Mouse (Mus musculus) hematopoietic stem cell, adult 5-6 weeks (primary cell): ENCODE measurements around the gene Iqck. TPM values are rescaled to one million over a fixed set of nuclear protein-coding genes. Genes with fewer than 3 reads are reported as not detected.

Experiments
- ATAC-seq, 2 experiments: fragments of 125-278 bp in 1 of 2; replicated peaks in 1 of 2; 2 replicates each; pipeline ENCODE4 v1.8.0; 2016 to 2017; ENCODE audit warnings: inconsistent platforms in 2 of 2, mild to moderate bottlenecking in 2 of 2, moderate number of reproducible peaks in 2 of 2, low read depth in 1 of 2, moderate TSS enrichment in 1 of 2; ENCODE audit not compliant: low FRiP score in 2 of 2, poor library complexity in 2 of 2, severe bottlenecking in 2 of 2, insufficient read depth in 1 of 2, low TSS enrichment in 1 of 2
- total RNA-seq: library from RNA; stranded (forward); fragments of 172-1452, 232-1000 nt; gene quantifications from 2 replicates; pipeline ENCODE4 v1.2.3, GENCODE M21; 2017

Gene Iqck
- total RNA-seq, 1 experiment from 2014 or later = 0.99 TPM

DNA sequence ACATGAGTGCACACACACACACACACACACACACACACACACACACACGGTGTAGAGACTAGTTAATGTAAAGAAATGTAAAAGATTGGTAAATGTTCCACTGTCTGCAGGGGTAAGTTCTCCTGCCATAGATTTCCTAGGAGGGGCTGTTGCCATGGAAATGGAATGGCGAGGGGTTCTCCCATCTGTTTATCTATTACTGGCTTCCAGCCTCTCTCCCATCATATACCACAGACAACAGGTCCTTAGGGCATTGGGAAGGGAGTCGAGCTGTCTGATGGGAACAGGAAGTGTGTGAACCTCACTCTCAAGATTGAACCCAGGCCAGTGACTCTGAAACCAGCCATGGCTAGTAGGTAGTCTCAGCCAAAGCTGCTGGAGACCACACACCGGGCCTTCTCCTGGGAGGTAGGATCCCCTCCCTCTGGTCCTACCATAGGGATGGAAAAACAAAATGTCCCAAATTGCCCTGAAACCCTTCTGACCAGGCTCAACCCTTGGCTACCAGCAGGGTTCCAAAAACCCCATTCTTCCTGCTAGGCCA is 135.9 kb downstream of the Iqck start:
- ATAC-seq = no peak

DNA sequence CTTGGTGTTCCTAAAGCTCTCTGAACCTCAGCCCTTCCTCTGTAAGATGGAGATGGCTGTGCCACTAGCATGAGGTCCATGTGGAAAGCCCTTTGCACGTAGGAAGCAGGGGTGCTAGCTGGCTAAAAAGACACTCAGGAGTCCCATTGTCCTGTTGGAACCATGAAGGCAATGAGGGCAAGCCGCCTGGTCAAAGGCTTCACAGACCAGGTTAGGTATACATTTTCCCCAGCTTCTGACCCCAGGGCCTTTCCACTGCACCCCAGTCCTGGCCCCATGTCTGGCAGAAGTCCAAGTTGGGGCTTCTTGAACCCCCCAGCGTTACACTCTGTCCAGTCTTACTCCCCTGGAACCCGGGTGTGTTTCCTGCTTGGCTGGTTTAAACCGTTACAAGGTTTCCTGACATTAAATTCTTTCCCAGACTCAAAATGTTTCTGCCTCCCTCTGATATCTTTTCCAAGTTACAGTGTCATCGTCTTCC is 136.6 kb downstream of the Iqck start:
- no peak for ATAC-seq

DNA sequence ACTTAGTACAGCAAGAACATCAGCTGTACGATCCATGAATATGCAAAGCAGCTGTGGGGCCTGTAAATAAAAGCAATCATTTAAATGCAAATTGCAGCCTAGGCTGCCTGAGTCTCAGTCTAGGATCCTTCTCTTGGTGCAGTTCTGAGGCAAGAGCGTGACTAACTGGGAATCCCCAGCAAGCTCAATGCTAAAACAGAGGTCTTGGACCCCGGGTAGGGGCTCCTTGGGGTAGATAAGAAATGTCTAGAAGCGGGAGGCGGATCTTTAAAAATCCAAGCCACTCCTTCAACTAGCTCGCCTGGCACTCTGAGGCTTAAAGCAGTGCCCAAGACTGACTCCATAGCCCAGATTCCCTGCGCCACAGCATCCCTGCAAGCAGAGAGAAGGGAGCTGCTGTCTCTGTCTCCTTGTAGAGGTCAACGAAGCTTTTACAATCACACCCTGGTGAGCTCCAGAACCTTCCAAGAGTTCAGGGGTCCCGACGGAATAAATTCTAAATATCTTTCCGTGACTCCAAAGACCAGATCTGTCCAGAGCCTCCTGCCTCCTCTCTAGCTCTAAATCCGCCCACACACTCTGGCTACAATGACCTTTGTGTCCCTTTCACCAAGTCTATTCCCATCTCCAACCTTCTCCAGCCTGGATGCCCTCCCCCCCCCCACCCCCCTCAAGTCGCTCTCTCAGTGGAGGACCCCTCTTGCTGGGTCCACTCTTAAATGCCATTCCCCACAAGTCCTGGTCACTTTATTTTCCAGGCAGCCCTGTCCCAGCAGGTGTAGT is 137.3 kb downstream of the Iqck start:
- ATAC-seq = no peak

DNA sequence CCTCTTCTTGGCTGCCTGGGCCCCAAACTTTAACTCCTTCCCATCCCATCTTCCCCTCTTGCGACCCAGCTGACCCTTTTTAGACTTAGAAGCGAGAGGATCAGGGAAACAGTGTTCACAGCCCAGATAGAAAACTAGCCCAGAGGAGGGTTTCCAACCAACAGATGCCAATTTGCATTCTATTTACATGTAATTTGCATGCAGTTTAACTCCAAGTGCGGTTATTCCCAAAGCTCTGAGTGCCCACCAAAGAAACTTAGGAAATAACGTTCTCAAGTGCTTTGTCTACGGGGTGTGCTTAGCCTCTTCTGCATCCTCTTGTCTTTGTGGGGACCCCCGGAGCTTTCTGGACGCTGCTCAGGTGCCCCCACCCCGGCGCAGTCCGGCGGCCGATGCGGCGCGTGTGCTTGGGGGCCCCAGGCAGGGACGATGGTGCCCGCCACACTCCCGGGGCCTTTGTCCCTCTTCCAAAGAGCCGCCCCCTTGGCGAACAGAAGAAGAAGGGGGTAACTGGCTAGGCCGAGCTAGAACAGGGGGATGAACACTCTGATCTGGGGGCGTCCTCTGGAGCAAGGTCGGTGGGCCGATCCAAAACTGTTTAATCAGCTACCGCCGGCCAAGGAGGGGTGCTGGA is 138.2 kb downstream of the Iqck start:
- no peak for ATAC-seq

DNA sequence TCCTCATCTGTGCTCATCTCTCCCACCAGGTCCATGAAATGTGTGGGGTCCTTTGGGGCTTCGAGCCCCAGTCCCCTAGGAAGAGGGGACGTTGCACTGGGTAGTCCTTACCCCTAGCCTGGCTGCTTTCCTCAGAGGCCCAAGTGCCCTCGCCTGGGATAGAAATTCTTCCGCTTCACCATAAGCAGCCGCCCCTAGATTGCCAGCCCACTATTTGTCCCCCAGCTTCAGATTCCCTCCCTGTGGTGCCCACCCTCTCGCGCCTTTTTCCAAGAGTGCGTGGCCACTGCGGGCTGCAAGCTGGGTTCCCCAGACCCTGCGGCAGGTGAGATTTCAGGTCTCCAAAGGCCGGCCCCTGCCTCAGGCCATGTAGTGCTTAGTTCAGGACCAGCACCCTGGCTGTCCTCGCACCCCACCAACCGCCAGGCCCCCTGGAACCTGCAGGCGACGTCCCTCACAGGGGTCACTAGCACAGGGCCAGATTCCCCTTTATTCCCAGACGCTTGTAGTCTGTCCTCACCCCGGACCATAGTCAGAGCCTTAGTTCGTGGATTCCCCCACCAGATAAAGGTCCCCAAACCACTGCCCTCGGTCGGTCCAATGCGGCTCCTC is 138.8 kb downstream of the Iqck start:
- ATAC-seq = 0 out of 4 replicates have a peak, but pooled peaks of 1 of the 2 experiments have one; percentile 11

DNA sequence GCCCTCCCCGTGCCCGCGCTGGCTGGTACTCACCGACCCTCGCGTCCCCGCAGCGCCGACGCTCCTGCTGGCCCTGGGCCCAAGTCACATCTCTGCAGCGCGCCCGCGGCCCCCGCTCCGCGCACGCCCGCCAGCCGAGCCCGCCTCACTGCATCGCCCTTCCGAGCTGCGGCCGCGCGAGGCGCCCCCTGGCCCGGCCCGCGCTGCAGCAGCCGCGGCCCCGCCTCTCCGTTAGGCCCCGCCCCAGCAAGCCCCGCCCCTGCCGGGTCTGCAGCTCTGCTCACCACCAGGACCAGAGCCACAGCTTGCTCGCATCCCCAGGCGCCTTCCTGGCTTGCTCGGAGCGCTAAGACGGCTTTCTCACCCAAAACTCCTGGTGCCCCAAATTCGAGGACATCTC is 139.5 kb downstream of the Iqck start, which contains the start of gene Gprc5b:
Gene Gprc5b, minus strand, starts transcription at position 205 of the 400 bp plus-strand sequence.
- ATAC-seq = peak; percentile 69 to 77

DNA sequence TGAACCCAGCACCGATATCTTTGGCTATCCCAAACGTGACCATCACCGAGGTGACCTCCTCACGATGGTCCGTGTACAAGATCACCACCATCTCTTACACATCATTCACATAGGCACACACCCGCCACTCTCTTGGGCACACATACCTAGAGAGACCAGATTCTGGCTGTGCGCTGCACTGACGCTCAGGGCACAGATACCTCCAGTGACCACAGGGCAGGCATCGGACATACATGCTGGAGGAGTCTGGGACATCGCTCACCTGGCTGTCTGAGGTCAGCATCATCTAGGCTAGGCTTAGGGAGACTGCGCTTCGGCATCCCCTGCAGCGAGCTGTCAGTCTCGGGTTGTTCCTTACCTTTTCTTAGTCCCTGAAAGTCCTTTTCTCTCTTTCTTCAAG is 140.1 kb downstream of the Iqck start:
- no peak for ATAC-seq

DNA sequence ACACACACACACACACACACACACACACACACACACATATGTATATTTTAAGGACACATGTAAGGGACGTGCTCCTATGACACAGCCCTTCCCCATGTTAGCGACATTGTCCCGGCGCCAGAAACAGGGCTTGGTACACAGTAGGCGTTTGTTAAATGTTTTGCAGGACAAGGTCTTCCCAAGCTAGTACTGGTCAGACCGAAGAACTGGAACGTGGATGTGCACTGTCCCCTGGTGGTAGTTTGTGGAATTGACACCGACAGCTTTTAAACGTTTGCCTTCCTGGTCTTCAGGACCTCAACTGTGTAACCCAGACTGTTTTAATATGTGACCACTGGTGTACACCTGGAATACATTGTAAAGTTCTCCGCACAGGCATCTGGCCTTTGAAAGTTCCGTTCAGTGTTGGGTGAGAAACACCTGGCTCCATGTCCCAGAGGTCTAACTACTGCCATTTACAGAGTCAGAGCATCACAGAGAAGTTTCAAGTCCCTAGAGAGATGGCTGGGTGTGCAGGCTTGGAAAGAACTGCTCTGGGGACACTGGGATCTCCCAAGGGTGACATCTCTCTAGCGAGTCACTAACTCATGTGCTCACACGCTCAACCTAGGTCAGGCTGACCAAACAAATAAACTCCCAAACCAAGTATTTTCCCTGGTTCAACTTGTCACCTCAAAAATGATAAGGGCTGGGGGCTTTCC is 140.7 kb downstream of the Iqck start:
- ATAC-seq = peak; percentile 49 to 67; a peak in 3 of 4 replicates

DNA sequence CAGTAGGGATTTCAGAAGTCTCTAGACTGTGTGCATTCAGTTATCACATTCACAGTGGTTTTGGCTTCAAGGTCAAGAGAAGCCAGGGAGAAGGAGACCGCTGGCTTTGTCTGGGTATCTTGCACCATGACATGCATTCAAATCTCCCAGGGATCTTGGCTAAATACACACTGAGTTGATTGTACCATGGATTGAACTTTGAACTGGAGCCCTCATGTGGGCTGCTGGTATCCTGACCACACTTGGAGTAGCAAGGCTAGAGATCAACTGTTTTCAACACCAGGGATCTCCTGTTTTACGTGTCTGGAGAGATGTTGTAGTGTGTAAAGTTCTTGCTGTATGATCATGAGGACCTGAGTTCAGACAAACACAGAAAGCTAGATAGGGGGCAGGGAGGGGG is 144.3 kb downstream of the Iqck start:
- ATAC-seq = no peak

DNA sequence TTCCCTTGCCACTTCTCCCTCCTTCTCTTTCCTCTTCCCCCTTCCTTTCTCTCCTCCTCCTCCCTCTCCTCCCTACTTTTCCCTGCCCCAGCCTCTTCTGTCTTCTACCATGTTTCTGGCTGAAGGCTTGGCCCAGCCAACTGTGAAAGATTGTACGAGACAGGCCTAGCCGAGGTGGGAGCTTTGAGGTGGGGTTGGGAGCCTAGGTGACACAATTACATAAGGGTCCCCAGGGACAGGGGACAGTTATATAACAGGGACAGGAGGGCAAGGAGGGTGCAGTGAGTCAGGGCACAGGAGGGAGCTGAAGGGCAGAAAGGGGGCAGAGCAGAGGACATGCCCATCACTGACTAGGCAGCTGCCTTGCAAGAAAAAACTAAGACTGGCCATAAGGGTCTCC is 146.4 kb downstream of the Iqck start:
- ATAC-seq = no peak

DNA sequence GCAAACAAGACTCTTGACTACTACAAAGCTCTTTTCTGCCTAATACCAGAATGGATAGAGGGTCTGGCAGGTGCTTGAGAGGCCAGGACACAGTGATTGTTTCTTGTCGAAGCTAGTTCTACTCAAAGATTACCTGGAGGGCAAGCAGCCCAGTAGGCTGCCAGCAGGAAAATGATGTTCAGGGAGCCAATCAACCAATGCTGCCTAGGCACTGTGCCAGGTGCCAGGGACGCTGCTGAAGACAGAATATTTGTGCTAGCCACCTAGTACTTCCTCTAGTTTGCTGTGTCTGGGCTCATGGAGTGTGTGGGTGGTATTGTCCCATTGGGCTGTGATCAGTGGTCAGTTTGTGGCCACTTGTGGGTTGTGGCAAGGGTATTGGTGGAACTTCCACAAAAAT is 146.9 kb downstream of the Iqck start:
- ATAC-seq = no peak

DNA sequence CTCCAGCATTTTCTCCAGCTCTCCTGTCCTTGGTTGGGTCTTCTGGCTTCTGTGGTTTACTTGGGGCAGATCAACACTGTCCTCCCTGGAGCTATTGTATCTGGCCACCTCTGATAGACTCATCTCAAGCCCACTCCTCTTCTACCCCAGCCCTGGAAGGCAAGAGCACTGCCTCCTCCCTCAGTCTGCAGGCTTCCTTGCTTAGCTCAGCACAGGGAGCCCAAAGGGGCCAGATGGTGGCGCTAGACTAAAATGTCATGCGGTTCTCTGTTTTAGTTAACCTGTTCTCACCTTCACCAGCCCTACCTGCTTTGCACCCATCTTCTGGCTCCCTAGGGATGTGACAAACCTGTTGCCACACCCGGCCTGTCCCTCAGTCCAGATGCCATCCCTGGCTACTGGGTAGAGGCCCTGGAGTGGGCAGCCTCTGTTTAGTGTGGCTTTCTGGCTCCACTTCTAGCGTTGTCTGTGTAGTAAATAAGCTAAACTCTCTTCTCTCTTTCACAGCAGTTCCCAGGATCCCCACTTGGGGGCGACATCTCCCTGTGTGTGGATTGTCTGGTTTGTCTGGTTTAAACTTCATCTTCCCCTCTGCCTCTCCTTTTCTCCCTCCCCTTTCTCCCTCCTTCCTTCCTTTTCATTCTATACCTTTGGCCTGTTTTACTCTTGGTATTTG is 155.4 kb downstream of the Iqck start:
- ATAC-seq = peak; percentile 56 to 62; a peak in 2 of 4 replicates

DNA sequence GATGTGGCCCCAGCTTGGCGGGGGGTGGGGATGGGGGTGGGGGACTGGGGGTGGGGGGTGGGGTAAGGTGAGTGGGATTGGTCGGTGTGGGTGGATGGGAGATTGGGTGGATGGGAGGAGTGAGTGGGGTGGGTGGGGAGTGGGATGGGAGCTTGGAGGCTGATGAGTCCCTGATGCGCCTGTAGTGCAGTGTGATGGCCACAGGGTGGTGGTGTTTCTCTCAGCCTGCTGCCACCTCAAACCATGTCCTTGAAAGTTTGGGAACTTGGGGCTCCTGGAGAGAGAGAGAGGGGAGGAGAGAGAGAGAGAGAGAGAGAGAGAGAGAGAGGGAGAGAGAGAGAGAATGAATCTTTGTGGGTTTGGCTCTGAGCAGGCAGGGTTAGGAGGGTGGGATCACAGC is 160.2 kb downstream of the Iqck start:
- ATAC-seq = peak in 1 of 2 experiments; percentile 72; a peak in 2 of 4 replicates

DNA sequence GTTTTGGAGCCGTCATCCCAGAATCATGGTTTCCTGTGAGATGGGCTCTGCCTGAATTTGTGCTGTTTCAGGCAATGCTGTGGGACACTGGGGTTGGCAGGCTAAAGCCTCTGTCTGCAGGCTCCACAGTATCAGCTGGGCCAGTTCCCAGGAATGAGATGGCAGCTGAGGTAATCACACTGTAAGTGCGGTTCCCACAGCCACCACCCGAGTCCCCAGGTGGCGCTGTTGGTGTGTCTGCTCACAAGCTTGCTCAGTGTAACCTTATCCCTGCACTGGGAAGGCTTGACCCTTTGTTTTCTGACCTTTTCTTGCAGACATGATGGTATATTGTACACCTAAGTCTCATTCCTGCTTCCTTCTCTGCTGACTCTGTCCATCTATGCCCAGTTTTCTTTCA is 164.0 kb downstream of the Iqck start:
- ATAC-seq = peak; percentile 46 to 48; a peak in 2 of 4 replicates
